Mouse (Mus musculus): ENCODE results near the gene Rad51b. TPM values are rescaled to one million over a fixed set of nuclear protein-coding genes. Genes with fewer than 3 reads are reported as not detected.

Rad51b gene
- total and polyA plus RNA-seq, 2 experiments from 2014 or later = 1.4 to 1.8 TPM

DNA sequence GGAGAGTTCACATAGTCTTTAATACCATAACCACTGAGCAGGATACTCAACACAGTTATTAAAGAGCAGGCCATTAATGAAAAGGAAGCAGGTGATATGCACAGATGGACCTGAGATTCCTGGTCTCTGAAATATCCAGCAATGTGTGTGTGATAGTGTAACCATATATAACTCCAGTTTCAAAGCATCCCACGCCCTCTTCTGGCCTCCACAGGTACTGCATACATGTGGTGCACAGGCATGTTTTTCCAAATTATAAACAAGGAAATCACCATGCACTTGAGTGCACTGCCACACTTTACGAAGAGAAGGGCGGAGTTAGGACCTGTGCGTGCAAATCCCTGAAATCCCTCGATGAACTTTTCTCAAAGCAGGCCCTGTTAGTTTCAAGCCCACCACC, 484.7 kb downstream of the Rad51b start:
- ATAC-seq (ENCODE audit: insufficient read depth, low read depth) (no peak), DNase-seq (ENCODE audit: low spot score) (no peak)
- H3K4me2 ChIP-seq (ENCODE audit: low read depth, low read length) = no peak overlapping the region
- H3K9me3 ChIP-seq (replicated peaks; ENCODE audit: control insufficient read depth, low read length) = 0 out of 2 replicates have a peak, but pooled peaks cover 3% of the 10 kb centered on the region
- TF ChIP-seq EP300 (IDR thresholded peaks at IDR 0.05; ENCODE audit: low read depth) (no peak), CTCF (IDR thresholded peaks at IDR 0.05; ENCODE audit: low read depth) (peak; percentile 18)
- H3K27ac ChIP-seq (ENCODE audit: low read depth) = no peak overlapping the region
- no peaks in the 10 kb centered on the region for H3K4me1 ChIP-seq (ENCODE audit: control insufficient read depth, insufficient read depth)
- no peaks in the 10 kb centered on the region for H3K36me3 ChIP-seq (replicated peaks; ENCODE audit: control insufficient read depth, insufficient read depth, low read length)
- 87% methylated on average over 5 of the region's 5 CpGs for WGBS
- H3K9ac ChIP-seq (replicated peaks; ENCODE audit: low read depth, low read length) = no peak overlapping the region
- no peaks in the 10 kb centered on the region for H3K27me3 ChIP-seq (ENCODE audit: control insufficient read depth, insufficient read depth, low read length)
- no peak overlapping the region for H3K4me3 ChIP-seq (ENCODE audit: low read depth, low read length)

DNA sequence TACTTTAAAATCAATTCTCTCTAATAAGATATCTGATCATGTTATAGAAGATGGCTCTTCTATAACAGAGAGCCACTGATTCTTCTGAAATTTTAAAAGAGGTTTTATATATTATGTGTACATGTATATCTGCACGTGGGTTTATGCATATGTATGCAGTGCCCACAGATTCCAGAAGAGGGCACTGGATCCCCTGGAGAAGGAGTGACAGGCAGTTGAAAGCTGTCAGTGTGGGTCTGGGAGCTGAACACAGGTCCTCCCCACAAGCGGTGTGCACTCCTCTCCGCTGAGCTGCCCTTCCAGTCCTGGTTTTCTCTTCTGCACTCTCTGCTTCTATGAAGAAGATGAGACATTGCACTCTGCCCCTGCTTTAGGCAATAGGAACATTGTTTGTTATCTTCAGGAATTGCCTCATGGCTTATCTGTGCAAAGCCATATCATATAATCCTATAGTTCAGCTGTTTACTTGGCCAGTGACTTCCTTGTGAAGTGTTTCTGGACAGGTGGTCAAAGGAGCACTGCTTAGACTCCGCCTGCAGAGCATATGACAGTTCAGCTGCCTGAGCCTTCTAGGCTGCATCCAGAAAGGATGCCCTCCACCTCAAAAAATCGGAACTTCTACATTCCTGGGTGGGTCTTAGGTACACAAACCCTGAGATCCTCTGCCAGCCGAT, 485.5 kb downstream of the Rad51b start:
- DNase-seq (ENCODE audit: low spot score) (no peak), ATAC-seq (ENCODE audit: insufficient read depth, low read depth) (no peak)
- no peaks in the 10 kb centered on the region for H3K4me1 ChIP-seq (ENCODE audit: control insufficient read depth, insufficient read depth)
- H3K9ac ChIP-seq (replicated peaks; ENCODE audit: low read depth, low read length) = no peak overlapping the region
- H3K4me3 ChIP-seq (ENCODE audit: low read depth, low read length) = no peak overlapping the region
- no peak overlapping the region for H3K4me2 ChIP-seq (ENCODE audit: low read depth, low read length)
- WGBS = 89% methylated on average over 6 of the region's 6 CpGs
- no peaks in the 10 kb centered on the region for H3K27me3 ChIP-seq (ENCODE audit: control insufficient read depth, insufficient read depth, low read length)
- H3K36me3 ChIP-seq (replicated peaks; ENCODE audit: control insufficient read depth, insufficient read depth, low read length) = no peaks in the 10 kb centered on the region
- no peak overlapping the region for H3K27ac ChIP-seq (ENCODE audit: low read depth)
- 0 out of 2 replicates have a peak, but pooled peaks cover 3% of the 10 kb centered on the region for H3K9me3 ChIP-seq (replicated peaks; ENCODE audit: control insufficient read depth, low read length)
- no peak for TF ChIP-seq EP300 (IDR thresholded peaks at IDR 0.05; ENCODE audit: low read depth)
- TF ChIP-seq CTCF (IDR thresholded peaks at IDR 0.05; ENCODE audit: low read depth) = no peak

DNA sequence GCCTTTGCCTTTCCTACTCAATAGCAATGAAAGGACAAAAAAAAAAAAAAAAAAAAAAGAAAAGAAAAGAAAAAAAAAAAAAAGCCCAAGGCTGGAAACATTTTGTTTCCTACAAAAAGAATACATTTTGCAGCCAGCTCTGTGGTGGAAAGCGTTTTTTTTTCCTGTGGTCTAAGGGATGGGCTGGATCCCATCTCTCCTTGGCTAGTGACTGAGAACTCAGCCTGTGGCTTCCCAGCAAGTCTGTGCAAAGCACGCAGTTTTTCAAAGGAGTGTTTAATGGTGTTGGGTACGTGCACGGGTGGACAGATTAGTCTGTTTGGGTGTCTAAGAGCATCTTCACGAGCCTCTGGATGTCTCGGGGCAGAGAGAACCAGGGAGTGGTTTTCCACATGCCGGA, 487.1 kb downstream of the Rad51b start:
- H3K9me3 ChIP-seq (replicated peaks; ENCODE audit: control insufficient read depth, low read length) = 0 out of 2 replicates have a peak, but pooled peaks cover 3% of the 10 kb centered on the region

DNA sequence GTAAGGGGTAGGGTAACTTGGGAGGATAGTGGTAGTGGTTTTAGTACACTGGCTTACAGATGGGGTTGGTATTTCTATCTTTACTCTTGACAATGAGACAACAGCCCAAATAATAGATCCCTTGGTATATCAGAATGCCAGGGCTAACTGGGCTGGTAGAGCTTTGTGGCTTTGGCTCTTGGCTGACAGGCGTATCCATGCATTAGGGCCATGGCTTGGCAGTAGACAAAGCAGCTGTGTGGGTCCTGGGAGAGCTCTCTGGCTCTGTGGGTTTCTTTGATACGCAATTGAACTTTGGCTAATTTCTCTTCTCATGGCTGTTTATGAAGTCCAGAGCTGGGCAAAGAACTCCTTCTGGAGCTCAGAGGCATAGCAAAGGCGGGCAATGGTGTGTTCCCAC, 488.6 kb downstream of the Rad51b start:
- no peaks in the 10 kb centered on the region for H3K4me1 ChIP-seq (ENCODE audit: control insufficient read depth, insufficient read depth)
- 0 out of 2 replicates have a peak, but pooled peaks cover 3% of the 10 kb centered on the region for H3K9me3 ChIP-seq (replicated peaks; ENCODE audit: control insufficient read depth, low read length)
- TF ChIP-seq EP300 (IDR thresholded peaks at IDR 0.05; ENCODE audit: low read depth) = no peak
- TF ChIP-seq CTCF (IDR thresholded peaks at IDR 0.05; ENCODE audit: low read depth) = no peak
- no peak for DNase-seq (ENCODE audit: low spot score)
- ATAC-seq (ENCODE audit: insufficient read depth, low read depth) = no peak
- H3K4me3 ChIP-seq (ENCODE audit: low read depth, low read length) = no peak overlapping the region
- no peaks in the 10 kb centered on the region for H3K36me3 ChIP-seq (replicated peaks; ENCODE audit: control insufficient read depth, insufficient read depth, low read length)
- no peak overlapping the region for H3K27ac ChIP-seq (ENCODE audit: low read depth)
- H3K9ac ChIP-seq (replicated peaks; ENCODE audit: low read depth, low read length) = no peak overlapping the region
- 99% methylated on average over 3 of the region's 3 CpGs for whole genome bisulfite sequencing
- no peaks in the 10 kb centered on the region for H3K27me3 ChIP-seq (ENCODE audit: control insufficient read depth, insufficient read depth, low read length)
- no peak overlapping the region for H3K4me2 ChIP-seq (ENCODE audit: low read depth, low read length)

More for the DNA sequence above, 487.1 kb downstream of the Rad51b start:
- ATAC-seq (ENCODE audit: insufficient read depth, low read depth) (no peak), DNase-seq (ENCODE audit: low spot score) (no peak)
- TF ChIP-seq EP300 (IDR thresholded peaks at IDR 0.05; ENCODE audit: low read depth) (no peak), CTCF (IDR thresholded peaks at IDR 0.05; ENCODE audit: low read depth) (no peak)
- Histone ChIP-seq H3K4me1 (ENCODE audit: control insufficient read depth, insufficient read depth) (no peaks in the 10 kb centered on the region), H3K27ac (ENCODE audit: low read depth) (no peak overlapping the region), H3K9ac (replicated peaks; ENCODE audit: low read depth, low read length) (no peak overlapping the region), H3K4me3 (ENCODE audit: low read depth, low read length) (no peak overlapping the region), H3K27me3 (ENCODE audit: control insufficient read depth, insufficient read depth, low read length) (no peaks in the 10 kb centered on the region), H3K36me3 (replicated peaks; ENCODE audit: control insufficient read depth, insufficient read depth, low read length) (no peaks in the 10 kb centered on the region), H3K4me2 (ENCODE audit: low read depth, low read length) (no peak overlapping the region)
- WGBS = 83% methylated on average over 7 of the region's 7 CpGs

DNA sequence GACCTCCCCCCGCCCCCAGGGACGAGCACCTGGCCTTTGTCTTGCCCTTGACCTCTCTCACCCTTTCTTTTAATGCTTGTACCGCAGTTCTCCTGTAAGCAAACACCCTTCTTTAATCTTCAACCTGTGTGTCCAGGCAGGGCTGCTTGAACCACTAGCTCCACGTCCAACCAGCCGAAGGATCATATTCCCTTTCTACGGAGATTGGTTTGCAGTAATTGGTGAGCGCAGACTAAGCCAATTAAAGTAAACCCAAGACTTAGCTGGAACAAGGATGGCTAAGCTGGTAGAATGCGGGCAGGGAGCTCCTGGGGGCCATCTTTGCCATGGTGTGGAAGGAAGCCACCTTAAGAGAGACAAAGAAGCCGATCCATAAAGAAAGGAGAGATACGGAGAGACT, 490.5 kb downstream of the Rad51b start:
- no peak for ATAC-seq (ENCODE audit: insufficient read depth, low read depth)
- Histone ChIP-seq H3K4me3 (ENCODE audit: low read depth, low read length) (no peak overlapping the region), H3K27ac (ENCODE audit: low read depth) (no peak overlapping the region), H3K9me3 (replicated peaks; ENCODE audit: control insufficient read depth, low read length) (0 out of 2 replicates have a peak, but pooled peaks cover under 1% of the 10 kb centered on the region), H3K9ac (replicated peaks; ENCODE audit: low read depth, low read length) (no peak overlapping the region), H3K36me3 (replicated peaks; ENCODE audit: control insufficient read depth, insufficient read depth, low read length) (no peaks in the 10 kb centered on the region), H3K27me3 (ENCODE audit: control insufficient read depth, insufficient read depth, low read length) (no peaks in the 10 kb centered on the region), H3K4me1 (ENCODE audit: control insufficient read depth, insufficient read depth) (peaks cover 7% of the 10 kb centered on the region), H3K4me2 (ENCODE audit: low read depth, low read length) (no peak overlapping the region)
- no peak for TF ChIP-seq EP300 (IDR thresholded peaks at IDR 0.05; ENCODE audit: low read depth)
- no peak for TF ChIP-seq CTCF (IDR thresholded peaks at IDR 0.05; ENCODE audit: low read depth)
- WGBS = 87% methylated on average over 10 of the region's 10 CpGs
- no peak for DNase-seq (ENCODE audit: low spot score)

DNA sequence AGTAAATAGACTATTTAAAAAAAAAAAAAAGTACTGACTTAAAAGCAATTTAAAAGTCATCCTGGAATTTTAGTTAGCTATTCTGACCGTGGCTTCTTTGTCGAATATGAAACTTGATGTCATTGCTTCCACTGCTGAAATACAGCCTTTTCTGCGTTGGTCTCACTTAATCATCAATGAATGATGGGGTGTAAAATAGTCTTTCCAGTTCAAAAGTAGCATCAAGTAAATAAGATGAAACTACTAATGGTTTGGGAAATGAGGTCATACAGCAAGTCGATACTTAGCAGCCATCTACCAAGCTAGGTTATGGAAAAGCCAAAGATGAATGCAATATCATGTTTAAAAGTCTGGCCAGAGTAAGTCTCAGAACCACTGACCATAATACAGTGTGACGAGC, 491.3 kb downstream of the Rad51b start:
- Histone ChIP-seq H3K4me2 (ENCODE audit: low read depth, low read length) (no peak overlapping the region), H3K27ac (ENCODE audit: low read depth) (no peak overlapping the region), H3K4me1 (ENCODE audit: control insufficient read depth, insufficient read depth) (peaks cover 13% of the 10 kb centered on the region), H3K9ac (replicated peaks; ENCODE audit: low read depth, low read length) (no peak overlapping the region), H3K4me3 (ENCODE audit: low read depth, low read length) (no peak overlapping the region), H3K9me3 (replicated peaks; ENCODE audit: control insufficient read depth, low read length) (no peaks in the 10 kb centered on the region), H3K27me3 (ENCODE audit: control insufficient read depth, insufficient read depth, low read length) (no peaks in the 10 kb centered on the region), H3K36me3 (replicated peaks; ENCODE audit: control insufficient read depth, insufficient read depth, low read length) (no peaks in the 10 kb centered on the region)
- TF ChIP-seq EP300 (IDR thresholded peaks at IDR 0.05; ENCODE audit: low read depth) = no peak
- no peak for TF ChIP-seq CTCF (IDR thresholded peaks at IDR 0.05; ENCODE audit: low read depth)
- no peak for ATAC-seq (ENCODE audit: insufficient read depth, low read depth)
- DNase-seq (ENCODE audit: low spot score) = no peak
- WGBS = 92% methylated on average over 5 of the region's 5 CpGs
